Mouse (Mus musculus) liver, postnatal 0 days (tissue): ENCODE results near the gene Vmn1r230.

Source experiments
- CTCF ChIP-seq: sonication (generic); IDR thresholded peaks from 2 replicates; pipeline ENCODE4 v1.5.1; 2016; ENCODE audit warnings: antibody characterized with exemption, low read depth
- EP300 ChIP-seq: IDR thresholded peaks from 2 replicates; pipeline ENCODE4 v1.6.1; 2016; ENCODE audit warnings: antibody characterized with exemption, low read depth, mild to moderate bottlenecking

DNA sequence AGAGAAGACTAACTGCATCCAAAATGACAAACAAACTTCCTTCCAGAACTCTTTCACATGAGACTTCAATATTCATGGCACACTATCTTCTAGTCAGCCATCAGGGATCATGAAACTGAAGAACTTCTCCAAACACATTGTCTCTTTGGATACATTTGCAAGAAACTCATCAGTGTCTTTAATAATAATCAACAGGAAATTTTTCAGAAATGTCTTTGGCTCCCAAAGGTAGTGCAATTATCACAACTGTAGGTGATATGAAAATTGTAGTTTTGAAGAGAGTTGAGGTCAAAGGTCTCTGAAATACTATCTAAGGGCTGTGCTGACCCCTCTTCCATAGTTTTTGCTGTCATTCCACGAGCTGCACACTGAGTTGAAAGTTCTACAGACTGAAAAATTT, at the start of gene Vmn1r230:
- TF ChIP-seq EP300 (no peak), CTCF (no peak)
